Mouse (Mus musculus) right cerebral cortex, adult 2 months (tissue): ENCODE measurements around the gene 1700018F24Rik.
A peak's percentile ranks its signal among the peaks of the same experiment; 100 is the strongest.
"Not testable (repeated sequence)": the region's sequence is repeated elsewhere in the genome, so short reads cannot be mapped to it uniquely, and the experiment has no call there.

Experiments used
- DNase-seq, 2 experiments: peaks; one replicate each; pipeline ENCODE4 v3.0.0; 2021 to 2022; ENCODE audit warnings: low spot score in 2 of 2

Gene 1700018F24Rik

GRCm38 (mm10) chr5:145081866-145082613 lies 39.2 kb downstream of the 1700018F24Rik start:
- DNase-seq: no peak

- DNase-seq: not testable (repeated sequence)
These were observed 40.4 kb downstream of the 1700018F24Rik start for GRCm38 (mm10) chr5:145083201-145083600.

GRCm38 (mm10) chr5:145083632-145084451 lies 41.1 kb downstream of the 1700018F24Rik start, which contains the start of the genes Arpc1a and Kpna7:
Arpc1a (plus strand) TSS chr5:145083830.
Kpna7 (minus strand) TSS chr5:145084030.
- DNase-seq: peak; percentile 89 to 90

- no peak for DNase-seq
These were observed 42.0 kb downstream of the 1700018F24Rik start for GRCm38 (mm10) chr5:145084822-145085221.

- DNase-seq: no peak
These were observed 45.4 kb downstream of the 1700018F24Rik start for GRCm38 (mm10) chr5:145088186-145088585.

GRCm38 (mm10) chr5:145089878-145090277 lies 47.1 kb downstream of the 1700018F24Rik start:
- DNase-seq: no peak
